Mouse (Mus musculus): ENCODE measurements around the gene Hmgn2. TPM values are rescaled to one million over a fixed set of nuclear protein-coding genes. Genes with fewer than 3 reads are reported as not detected.

Gene Hmgn2
- total RNA-seq, 1 experiment, result 205 TPM

DNA sequence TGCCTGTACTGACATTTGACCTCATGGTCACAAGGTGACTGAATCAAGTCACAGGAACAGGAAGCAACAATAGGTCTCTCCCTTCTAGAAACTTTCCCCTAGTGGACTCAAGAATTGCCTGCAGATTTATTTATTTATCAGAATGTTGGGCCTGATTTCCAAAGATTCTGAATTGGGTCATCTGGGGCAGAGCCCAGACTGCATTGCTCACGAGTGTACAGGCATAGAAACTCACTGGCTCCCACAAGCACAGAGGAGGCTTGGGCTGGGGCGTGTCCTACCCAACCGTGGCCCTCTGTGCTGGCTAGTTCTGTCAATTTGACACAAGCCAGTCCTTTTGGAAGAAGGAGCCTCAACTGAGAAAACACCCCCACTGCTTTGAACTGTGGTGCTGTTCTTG, 26.9 kb downstream of the Hmgn2 start:
- in situ Hi-C loops (cut with MboI; ENCODE audit: low sequenced_read_pairs in 2 of 2, unreplicated experiment in 2 of 2), result no loop called here
- no peak for DNase-seq (ENCODE audit: low read depth, low spot score)
- H3K4me3 ChIP-seq (ENCODE audit: insufficient read depth in 1 of 2, low read depth in 1 of 2, low read length in 2 of 2, poor library complexity in 1 of 2, severe bottlenecking in 1 of 2), result no peak overlapping the region
- H3K4me1 ChIP-seq (ENCODE audit: control insufficient read depth in 2 of 2, insufficient read depth in 2 of 2, low read length in 2 of 2, poor library complexity in 1 of 2), result peaks cover 0 to 5% of the 10 kb centered on the region in 2 experiments; a peak in 1 of 4 replicates
- no peak overlapping the region for H3K27ac ChIP-seq (ENCODE audit: insufficient read depth, low read depth, low read length, poor library complexity, severe bottlenecking)
- no peaks in the 10 kb centered on the region for H3K36me3 ChIP-seq (ENCODE audit: control insufficient read depth, insufficient read depth, low read length, poor library complexity, severe bottlenecking)
- TF ChIP-seq CHD2 (IDR thresholded peaks at IDR 0.05; ENCODE audit: low read depth, low read length) (no peak), ZC3H11A (IDR thresholded peaks at IDR 0.05; ENCODE audit: borderline replicate concordance, low read depth, low read length) (no peak)
- H3K9ac ChIP-seq (ENCODE audit: insufficient read depth, low read depth, low read length, poor library complexity, severe bottlenecking), result no peak overlapping the region
- H3K9me3 ChIP-seq (ENCODE audit: control insufficient read depth, insufficient read depth, low read depth, low read length), result no peaks in the 10 kb centered on the region

DNA sequence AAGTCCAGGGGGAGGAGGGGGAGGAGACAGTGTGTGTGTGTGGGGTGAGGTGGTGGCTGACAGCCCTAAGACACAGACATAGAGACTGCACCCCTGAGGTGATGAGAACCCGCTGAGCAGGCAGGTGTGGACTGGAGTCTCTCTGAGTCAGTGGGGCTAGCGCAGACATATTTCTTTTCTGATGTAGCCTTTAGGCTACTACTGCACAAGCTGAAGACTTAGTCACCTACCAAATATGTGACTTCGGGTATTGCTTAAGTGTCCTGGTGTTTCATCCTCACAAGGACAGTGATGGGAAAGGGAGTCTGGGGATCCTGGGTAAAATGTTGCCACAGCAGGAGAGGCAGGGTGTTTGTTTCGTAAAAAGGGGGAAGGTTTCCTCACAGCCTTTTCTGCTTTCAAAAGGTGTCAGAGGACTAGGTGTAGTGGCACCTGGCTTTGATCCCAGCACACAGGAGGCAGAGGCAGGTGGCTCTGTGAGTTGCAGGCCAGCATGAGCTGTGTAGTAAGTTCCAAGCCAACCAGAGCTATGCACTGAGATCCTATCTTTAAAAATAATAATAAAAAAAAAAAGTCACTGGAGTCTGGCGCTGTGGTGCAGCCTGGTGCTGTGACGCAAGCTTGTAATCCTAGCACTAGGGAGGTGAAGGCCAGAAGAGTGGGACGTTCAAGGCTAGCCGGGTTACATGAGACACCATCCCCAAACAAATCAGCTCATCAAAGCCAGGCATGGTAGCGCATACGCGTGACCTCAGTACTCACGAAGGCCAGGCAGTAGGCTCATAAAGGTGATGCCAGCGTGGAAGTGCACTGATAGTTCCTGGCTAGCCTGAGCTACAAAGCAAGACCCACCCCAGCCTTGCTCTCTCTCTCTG, 27.8 kb downstream of the Hmgn2 start:
- H3K9me3 ChIP-seq (ENCODE audit: control insufficient read depth, insufficient read depth, low read depth, low read length), result no peaks in the 10 kb centered on the region
- no peak overlapping the region for H3K27ac ChIP-seq (ENCODE audit: insufficient read depth, low read depth, low read length, poor library complexity, severe bottlenecking)
- H3K4me1 ChIP-seq (ENCODE audit: control insufficient read depth in 2 of 2, insufficient read depth in 2 of 2, low read length in 2 of 2, poor library complexity in 1 of 2), result peaks cover 0 to 5% of the 10 kb centered on the region in 2 experiments; a peak in 1 of 4 replicates
- DNase-seq (ENCODE audit: low read depth, low spot score), result no peak
- in situ Hi-C loops (cut with MboI; ENCODE audit: low sequenced_read_pairs in 2 of 2, unreplicated experiment in 2 of 2), result no loop called here
- TF ChIP-seq HCFC1 (IDR thresholded peaks at IDR 0.05; ENCODE audit: borderline replicate concordance, insufficient read depth, low read length), result no peak
- TF ChIP-seq CHD2 (IDR thresholded peaks at IDR 0.05; ENCODE audit: low read depth, low read length), result no peak
- no peak for TF ChIP-seq ZNF384 (IDR thresholded peaks at IDR 0.05; ENCODE audit: low read depth, low read length)
- no peak for TF ChIP-seq MAFK (IDR thresholded peaks at IDR 0.05; ENCODE audit: insufficient read depth, low read depth, low read length)
- TF ChIP-seq ZC3H11A (IDR thresholded peaks at IDR 0.05; ENCODE audit: borderline replicate concordance, low read depth, low read length), result no peak
- H3K4me3 ChIP-seq (ENCODE audit: insufficient read depth in 1 of 2, low read depth in 1 of 2, low read length in 2 of 2, poor library complexity in 1 of 2, severe bottlenecking in 1 of 2), result no peak overlapping the region
- H3K36me3 ChIP-seq (ENCODE audit: control insufficient read depth, insufficient read depth, low read length, poor library complexity, severe bottlenecking), result no peaks in the 10 kb centered on the region
- no peak overlapping the region for H3K9ac ChIP-seq (ENCODE audit: insufficient read depth, low read depth, low read length, poor library complexity, severe bottlenecking)

DNA sequence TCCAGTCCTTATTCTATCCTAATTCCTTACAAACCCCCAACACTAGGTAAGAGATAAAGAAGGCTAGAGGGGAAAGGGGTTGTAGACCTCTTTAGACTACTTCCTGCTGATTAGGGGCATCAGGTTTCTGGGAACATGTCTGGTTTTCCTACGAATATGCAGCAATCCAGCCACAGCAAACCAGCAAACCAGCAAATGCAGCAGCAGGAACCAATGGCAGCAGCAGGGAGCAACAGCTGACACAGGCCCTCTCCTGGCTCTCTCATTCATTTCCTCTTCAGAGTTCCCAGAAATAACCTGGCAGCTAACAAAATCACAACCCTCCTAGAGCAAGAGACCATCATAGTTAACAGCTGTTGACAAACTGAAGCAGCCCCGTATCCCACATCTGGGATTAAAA, 30.4 kb downstream of the Hmgn2 start:
- in situ Hi-C loops (cut with MboI; ENCODE audit: low sequenced_read_pairs in 2 of 2, unreplicated experiment in 2 of 2), result no loop called here
- no peak for DNase-seq (ENCODE audit: low read depth, low spot score)
- no peak overlapping the region for H3K4me3 ChIP-seq (ENCODE audit: insufficient read depth in 1 of 2, low read depth in 1 of 2, low read length in 2 of 2, poor library complexity in 1 of 2, severe bottlenecking in 1 of 2)
- no peak for TF ChIP-seq CHD2 (IDR thresholded peaks at IDR 0.05; ENCODE audit: low read depth, low read length)
- no peak for TF ChIP-seq ZNF384 (IDR thresholded peaks at IDR 0.05; ENCODE audit: low read depth, low read length)
- no peak for TF ChIP-seq HCFC1 (IDR thresholded peaks at IDR 0.05; ENCODE audit: borderline replicate concordance, insufficient read depth, low read length)
- no peak for TF ChIP-seq ZC3H11A (IDR thresholded peaks at IDR 0.05; ENCODE audit: borderline replicate concordance, low read depth, low read length)
- TF ChIP-seq MAFK (IDR thresholded peaks at IDR 0.05; ENCODE audit: insufficient read depth, low read depth, low read length), result no peak
- no peak overlapping the region for H3K27ac ChIP-seq (ENCODE audit: insufficient read depth, low read depth, low read length, poor library complexity, severe bottlenecking)
- peaks cover 0 to 5% of the 10 kb centered on the region in 2 experiments; a peak in 1 of 4 replicates for H3K4me1 ChIP-seq (ENCODE audit: control insufficient read depth in 2 of 2, insufficient read depth in 2 of 2, low read length in 2 of 2, poor library complexity in 1 of 2)
- no peaks in the 10 kb centered on the region for H3K36me3 ChIP-seq (ENCODE audit: control insufficient read depth, insufficient read depth, low read length, poor library complexity, severe bottlenecking)
- H3K9me3 ChIP-seq (ENCODE audit: control insufficient read depth, insufficient read depth, low read depth, low read length), result no peaks in the 10 kb centered on the region
- H3K9ac ChIP-seq (ENCODE audit: insufficient read depth, low read depth, low read length, poor library complexity, severe bottlenecking), result no peak overlapping the region

DNA sequence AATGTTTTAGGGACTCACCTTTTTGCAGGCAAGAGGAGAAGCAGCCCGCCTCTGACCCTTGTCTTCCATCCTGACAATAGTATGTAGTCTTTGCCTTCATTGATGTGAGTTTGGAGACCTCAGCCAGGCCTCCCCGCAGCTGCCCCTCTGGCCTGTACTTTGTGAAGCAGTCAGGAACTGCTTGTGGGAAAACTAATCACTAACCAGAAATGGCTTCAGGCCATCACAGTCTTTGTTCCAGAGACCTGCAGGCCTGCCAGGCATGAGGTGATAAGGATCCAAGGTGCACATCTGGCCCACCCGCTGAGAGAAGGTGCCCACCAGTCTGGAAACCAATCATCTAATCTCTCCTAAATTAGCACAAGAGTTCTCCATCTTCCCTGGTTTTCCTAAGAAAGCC, 36.7 kb downstream of the Hmgn2 start:
- H3K4me3 ChIP-seq (ENCODE audit: insufficient read depth in 1 of 2, low read depth in 1 of 2, low read length in 2 of 2, poor library complexity in 1 of 2, severe bottlenecking in 1 of 2), result no peak overlapping the region
- H3K27ac ChIP-seq (ENCODE audit: insufficient read depth, low read depth, low read length, poor library complexity, severe bottlenecking), result no peak overlapping the region
- DNase-seq (ENCODE audit: low read depth, low spot score), result no peak
- no peaks in the 10 kb centered on the region for H3K36me3 ChIP-seq (ENCODE audit: control insufficient read depth, insufficient read depth, low read length, poor library complexity, severe bottlenecking)
- H3K4me1 ChIP-seq (ENCODE audit: control insufficient read depth in 2 of 2, insufficient read depth in 2 of 2, low read length in 2 of 2, poor library complexity in 1 of 2), result 0 out of 4 replicates have a peak, but pooled peaks cover 0 to 2% of the 10 kb centered on the region in 2 experiments
- no peak for TF ChIP-seq ZC3H11A (IDR thresholded peaks at IDR 0.05; ENCODE audit: borderline replicate concordance, low read depth, low read length)
- no peak for TF ChIP-seq HCFC1 (IDR thresholded peaks at IDR 0.05; ENCODE audit: borderline replicate concordance, insufficient read depth, low read length)
- no peak for TF ChIP-seq ZNF384 (IDR thresholded peaks at IDR 0.05; ENCODE audit: low read depth, low read length)
- TF ChIP-seq MAFK (IDR thresholded peaks at IDR 0.05; ENCODE audit: insufficient read depth, low read depth, low read length), result no peak
- TF ChIP-seq CHD2 (IDR thresholded peaks at IDR 0.05; ENCODE audit: low read depth, low read length), result no peak
- H3K9ac ChIP-seq (ENCODE audit: insufficient read depth, low read depth, low read length, poor library complexity, severe bottlenecking), result no peak overlapping the region
- in situ Hi-C loops (cut with MboI; ENCODE audit: low sequenced_read_pairs in 2 of 2, unreplicated experiment in 2 of 2), result no loop called here
- H3K9me3 ChIP-seq (ENCODE audit: control insufficient read depth, insufficient read depth, low read depth, low read length), result no peaks in the 10 kb centered on the region
